Mouse (Mus musculus) c-Kit-positive CD71-positive TER-119-negative erythroid progenitor cells, embryonic 14.5 days (primary cell): ENCODE results near the gene Atp8b2.

Experiments used
- DNase-seq: peaks from one replicate; pipeline ENCODE4 v3.0.0-alpha.2; 2013; ENCODE audit warnings: low read depth

The Atp8b2 gene

DNA sequence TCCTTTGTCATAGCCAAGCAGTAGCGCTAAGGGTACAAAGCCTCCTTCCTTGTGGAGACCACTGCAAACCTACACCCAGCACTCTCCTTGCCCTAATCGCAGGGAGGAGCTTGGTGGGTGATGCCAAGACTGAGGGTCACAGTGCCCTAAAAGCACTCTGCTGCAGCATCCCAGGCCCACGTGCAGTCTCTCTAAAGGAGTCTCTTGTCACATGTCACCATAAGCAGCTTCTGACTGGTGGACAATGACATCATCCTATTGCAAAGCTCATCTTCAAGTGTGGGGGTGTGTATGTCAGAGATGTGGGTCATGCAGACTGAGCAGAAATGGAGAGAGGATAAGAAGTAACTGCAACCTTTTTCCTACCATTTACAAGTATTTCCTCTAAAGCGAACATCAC lies 3.9 kb downstream of the Atp8b2 start:
- DNase-seq = no peak

GRCm38 (mm10) chr3:89957880-89958279 lies 5.4 kb downstream of the Atp8b2 start:
- DNase-seq = no peak

GRCm38 (mm10) chr3:89956177-89956971 lies 6.9 kb downstream of the Atp8b2 start:
- DNase-seq = no peak

- DNase-seq = peak; percentile 59
Observed at GRCm38 (mm10) chr3:89953420-89953819, 9.9 kb downstream of the Atp8b2 start.

- no peak for DNase-seq
Observed at GRCm38 (mm10) chr3:89948655-89949054, 14.7 kb downstream of the Atp8b2 start.

- no peak for DNase-seq
Observed at GRCm38 (mm10) chr3:89948021-89948420, 15.3 kb downstream of the Atp8b2 start.

DNA sequence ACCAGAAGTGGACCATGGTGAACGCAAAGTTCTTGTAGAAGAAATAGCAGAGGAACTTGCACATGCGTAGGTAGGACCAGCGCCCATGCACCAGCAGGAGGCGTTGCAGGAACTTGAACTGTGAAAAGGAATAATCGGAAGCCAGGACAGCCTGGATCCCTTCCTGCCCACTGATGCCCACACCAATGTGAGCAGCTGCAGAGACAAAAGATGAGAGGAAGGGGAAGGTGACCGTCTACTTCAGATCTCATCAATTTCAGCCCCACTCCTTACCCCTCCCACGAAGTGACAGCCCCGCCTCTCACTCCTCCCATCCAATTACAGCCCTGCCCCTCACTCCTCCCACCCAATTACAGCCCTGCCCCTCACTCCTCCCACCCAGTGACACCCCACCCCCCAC lies 18.3 kb downstream of the Atp8b2 start:
- no peak for DNase-seq

DNA sequence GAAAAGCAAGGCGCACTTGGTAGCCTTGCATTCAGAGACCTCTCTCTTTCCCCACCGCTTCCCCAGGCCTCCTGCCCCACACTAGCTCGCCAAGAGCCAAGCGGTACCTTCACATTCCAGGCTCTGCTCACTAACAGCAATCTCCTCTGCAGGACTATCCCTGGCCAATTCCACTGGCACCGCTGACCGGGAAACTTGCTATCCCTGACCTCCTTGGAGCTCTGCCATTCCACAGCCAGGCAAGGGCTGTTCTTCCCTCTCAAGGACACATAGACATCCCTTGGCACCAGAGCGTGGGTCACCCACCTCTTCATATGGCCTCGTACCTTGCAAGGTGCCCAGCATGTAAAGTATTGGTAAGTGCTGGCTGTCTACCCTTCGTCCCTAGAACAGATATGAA lies 20.4 kb downstream of the Atp8b2 start:
- DNase-seq = no peak

DNA sequence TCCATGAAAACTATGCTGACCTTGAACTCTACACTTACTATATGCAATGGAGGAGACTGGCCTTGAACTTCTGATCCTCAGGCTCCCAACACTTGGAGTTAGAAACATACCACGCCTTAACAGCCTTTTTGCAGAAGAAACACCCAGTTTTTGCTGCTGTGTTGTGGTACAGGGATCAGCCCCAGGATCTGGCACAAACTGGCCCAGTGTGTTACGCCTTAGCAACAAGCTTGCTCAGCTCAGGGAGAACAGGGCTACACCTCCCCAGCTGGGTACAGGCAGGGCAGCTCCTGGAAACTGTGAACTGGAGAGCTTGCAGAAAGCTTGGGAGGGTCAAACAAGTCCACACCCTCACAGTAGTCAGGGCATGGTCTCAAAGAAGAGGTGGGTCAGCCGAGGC lies 26.8 kb downstream of the Atp8b2 start:
- DNase-seq = no peak

GRCm38 (mm10) chr3:89932925-89933324 lies 30.4 kb downstream of the Atp8b2 start:
- no peak for DNase-seq

DNA sequence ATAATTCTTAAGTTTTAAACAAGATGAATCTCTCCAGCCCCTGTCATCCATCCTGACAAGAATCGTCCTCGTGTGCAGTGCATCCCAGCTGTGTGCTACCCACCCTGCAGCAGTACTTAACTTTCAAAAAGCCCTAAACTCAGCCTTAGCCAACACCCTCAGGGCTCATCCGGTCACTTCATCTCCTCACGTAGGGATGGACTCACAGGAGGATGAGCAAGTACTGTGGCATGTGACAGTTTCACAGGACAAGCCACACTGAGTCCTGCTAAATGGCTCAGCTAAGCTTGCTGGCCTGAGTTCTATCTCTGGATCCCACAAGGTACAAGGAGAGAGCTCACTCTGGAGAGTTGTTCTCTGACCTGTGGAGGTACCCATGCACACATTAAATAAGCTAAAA lies 34.4 kb downstream of the Atp8b2 start:
- DNase-seq = no peak

DNA sequence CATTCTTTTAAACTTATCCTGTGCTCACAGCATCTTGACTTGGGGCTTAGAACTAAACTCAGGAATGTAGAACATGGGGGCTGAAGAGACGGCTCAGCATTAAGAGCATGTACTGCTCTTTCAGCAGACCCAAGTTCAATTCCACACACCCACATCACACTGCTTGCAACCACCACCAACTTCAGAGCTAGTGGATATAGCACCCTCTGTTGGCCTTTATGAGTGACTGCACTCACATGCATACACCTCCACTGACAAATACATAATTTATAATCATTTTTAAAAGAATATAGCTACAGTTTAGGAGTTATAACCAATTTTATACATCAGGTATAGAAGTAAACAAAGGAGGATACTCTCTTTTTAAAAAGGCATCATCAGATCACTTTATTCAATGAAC lies 36.9 kb downstream of the Atp8b2 start:
- DNase-seq = no peak

DNA sequence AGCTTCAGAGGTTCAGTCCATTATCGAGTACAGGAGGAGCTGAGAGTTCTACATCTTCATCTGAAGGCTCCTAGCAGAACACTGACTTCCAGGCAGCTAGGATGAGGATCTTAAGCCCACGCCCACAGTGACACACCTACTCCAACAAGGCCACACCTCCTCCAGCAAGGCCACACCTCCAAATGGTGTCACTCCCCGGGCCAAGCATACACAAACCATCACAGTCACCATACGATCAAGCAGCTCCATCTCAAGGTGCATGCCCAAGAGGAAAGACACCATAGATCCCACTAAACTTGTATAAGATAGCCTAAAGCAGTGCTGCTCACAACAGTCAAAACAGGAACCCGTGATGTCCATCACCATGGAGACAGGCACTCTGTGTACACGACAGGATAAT lies 42.6 kb downstream of the Atp8b2 start:
- DNase-seq = no peak

DNA sequence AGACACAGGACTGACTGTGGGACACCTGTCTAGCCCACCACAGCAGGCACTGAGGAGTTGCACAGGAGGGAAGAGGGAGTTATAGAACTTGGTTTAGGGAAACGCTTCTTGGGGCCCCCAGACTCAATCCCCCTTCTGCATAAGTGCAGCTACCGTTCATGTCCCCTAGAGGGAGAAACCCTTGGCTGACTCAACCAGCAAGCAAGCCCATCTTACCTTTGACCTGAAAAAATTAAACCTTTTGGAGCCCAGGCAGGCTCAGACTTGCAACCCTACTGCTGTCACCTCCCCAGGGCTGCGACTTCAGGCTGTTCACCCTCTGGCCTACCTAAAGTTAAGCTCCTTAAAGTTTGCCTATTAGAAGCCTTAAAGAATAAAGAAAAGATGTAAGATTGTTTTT lies 45.9 kb downstream of the Atp8b2 start:
- DNase-seq = no peak

DNA sequence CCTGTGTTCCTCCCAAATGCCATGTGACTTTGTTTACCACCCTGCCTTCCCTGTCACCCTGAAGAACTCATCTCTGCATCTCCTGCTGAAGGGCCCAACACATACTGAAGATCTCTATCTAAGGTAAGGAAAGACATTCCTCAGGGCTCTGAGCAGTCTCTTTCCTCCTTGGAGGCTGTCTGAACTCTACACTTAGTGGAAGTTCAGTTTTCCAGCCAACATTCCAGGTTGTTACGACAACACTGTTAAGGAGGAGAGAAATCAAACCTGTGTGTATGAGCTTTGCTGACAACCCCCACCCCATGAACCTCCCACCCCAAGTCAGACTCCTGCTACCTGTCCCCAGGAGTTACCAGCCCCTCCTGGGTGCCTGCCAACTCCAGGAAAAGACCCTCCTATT lies 46.7 kb downstream of the Atp8b2 start:
- DNase-seq = no peak

GRCm38 (mm10) chr3:89914700-89915099 lies 48.6 kb downstream of the Atp8b2 start:
- no peak for DNase-seq

- peak; percentile 28 for DNase-seq
Observed at GRCm38 (mm10) chr3:89912543-89913391, 50.5 kb downstream of the Atp8b2 start, which contains the start of gene Il6ra. Il6ra (minus strand) TSS chr3:89913196.

DNA sequence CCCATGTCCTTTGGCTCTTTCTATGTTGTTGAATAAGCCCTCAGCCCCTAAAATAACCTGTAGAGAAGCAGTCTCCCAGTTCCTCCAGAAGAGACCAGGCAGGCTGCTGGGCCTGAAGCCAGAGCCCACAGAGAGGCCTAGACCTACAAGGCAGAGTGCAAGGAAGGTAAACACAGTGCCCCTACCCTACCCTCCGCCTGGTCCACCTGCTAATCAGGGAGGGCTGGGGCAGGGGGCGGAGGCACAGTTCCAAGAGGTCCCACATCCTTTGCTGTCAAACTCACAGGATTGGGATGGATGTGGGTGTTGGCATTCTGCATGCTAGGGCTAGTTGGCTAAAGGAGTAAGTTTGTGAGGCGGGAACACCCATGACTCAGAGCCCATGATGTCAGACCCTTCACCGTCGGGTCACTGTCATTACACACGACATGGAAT lies 51.2 kb downstream of the Atp8b2 start:
- DNase-seq = no peak

DNA sequence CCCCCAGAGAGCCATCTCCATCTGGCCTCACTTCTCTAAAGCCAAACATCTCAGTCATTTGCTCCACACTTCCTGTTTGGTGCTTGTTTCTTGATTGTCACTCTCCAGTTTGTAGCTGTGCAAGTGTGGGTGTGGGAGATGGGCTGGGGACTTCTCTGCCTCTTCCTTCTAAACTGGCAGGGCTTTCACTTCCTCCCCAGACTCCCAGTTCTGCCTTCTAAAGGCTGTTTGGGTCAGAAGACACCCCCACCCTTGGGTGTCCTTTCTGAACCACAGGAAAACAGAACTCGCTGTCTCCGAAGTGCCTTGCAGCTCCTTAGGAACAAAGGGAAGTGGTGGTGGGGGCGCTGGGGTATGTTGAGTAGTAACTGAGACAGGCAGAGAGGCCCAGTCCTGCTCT lies 52.1 kb downstream of the Atp8b2 start:
- DNase-seq = no peak

DNA sequence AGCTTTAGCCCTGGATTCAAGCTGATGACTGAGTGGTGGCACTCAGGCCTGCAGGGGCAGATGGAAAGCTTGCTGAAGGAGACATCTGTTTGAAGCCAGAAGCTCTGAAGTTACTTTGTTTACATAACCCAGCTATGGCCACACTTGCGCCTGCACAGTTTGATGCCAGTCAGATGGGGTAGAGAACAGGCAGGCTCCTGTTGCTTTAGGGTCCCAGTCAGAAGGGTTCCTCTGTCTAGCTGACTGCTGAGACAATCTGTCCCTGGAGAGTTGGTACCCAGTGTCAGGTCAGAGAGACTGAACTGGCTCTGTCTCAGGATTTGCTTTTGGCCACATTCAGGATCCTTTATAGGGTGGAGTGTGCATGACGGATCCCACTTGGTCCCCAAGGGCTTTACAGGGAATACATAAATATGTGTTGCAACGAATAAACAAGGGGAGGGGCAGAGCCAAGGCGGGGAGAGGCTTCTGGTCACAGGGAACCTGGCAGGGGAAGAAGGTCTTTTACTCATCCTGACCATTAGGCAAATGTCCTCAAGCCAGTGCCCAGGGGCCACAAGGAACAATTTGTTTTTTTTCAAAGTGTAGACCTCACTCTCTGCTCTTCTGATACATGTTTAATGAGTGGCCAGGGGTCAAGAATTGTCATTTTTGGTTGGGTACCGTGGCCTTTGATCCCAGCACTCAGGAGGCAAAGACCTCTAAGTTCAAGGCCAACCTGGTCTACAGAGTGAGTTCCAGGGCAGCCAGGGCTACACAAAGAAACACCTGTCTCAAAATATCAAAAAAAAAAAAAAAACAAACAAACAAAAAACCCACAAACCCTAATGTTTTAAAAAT lies 53.4 kb downstream of the Atp8b2 start:
- no peak for DNase-seq

DNA sequence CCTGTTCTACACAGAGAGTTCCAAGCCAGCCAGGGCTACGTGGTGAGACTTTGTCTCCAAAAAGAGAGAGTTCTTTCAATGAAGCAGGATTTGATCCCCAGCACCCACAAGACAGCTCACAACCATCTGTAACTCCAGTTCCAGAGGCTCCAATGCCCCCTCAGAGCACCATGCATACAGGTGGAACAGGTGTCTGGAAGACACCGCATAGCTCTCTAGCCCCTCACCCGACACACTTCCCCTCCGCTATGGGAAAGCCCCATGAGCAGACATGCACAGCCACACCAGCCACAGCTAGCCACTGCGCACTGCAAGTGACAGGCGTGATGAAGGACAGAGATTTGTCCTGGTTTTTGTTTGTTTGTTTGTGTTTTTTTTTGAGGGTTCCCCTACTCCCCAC lies 54.5 kb downstream of the Atp8b2 start:
- DNase-seq = no peak

DNA sequence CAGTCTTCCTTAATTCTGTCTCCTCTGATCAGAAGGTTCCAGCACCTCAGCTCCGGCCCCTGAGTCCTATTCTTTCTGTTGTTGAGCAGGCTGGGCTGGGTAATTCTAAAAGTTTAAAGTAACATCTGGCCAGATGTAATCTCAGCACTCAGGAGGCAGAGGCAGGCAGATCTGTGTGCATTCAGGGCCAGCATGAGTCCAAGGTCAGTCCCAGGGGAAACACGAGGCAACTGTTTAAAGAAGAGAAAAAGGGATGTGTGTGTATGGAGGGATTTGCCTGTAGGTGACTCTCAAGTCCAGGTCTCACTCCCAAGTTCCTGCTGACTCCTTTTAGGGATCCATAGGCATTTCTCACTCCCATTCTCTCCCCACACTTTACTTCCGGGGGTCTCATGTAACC lies 55.5 kb downstream of the Atp8b2 start:
- no peak for DNase-seq
